Mouse (Mus musculus): ENCODE results near the gene Osgep. TPM values are rescaled to one million over a fixed set of nuclear protein-coding genes. Genes with fewer than 3 reads are reported as not detected.

The Osgep gene
- total and polyA plus RNA-seq, 2 experiments from 2014 or later, result 43.7 to 64.9 TPM

DNA sequence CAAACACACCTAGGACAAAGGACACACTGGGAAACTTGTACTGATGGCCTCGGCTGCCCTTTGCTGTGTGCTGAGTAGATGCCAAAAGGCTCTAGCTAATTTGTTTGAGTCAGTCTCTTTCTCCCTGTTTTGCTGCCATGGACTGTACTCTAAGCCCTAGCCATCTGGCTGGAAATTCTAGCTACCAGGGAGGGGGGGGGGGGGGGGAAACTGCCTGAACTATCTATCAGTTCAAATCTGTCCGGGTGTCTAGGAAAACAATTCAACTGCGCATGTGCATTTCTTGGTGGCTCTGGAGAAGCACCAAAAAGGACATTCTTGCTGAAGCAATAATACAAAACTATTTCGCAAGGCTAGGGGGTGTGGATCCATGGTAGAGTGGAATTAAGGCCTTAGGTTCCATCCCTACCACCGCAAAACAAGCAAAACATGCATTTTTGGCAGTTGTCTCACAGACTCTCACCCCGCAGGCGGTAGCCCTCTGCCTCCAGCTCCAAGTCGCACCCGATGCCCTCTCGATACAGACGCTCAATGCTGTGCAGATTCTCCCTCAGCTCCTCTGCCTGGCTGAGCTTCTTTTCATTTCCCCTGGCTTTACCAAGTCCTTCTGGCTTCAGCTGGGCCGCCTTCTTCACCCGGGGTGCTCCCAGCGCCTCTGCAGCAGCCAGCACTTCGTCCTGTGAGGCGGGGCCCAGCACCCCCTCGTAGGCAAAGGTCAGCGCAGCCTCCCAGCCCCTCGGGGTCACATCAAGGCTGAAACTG lies 28.5 kb downstream of the Osgep start:
- 17% methylated on average over 18 of the region's 19 CpGs for WGBS
- H3K4me2 ChIP-seq (ENCODE audit: low read depth, low read length, poor library complexity, severe bottlenecking), result peak overlapping the region; percentile 85
- H3K27me3 ChIP-seq (ENCODE audit: insufficient read depth, low read length), result no peaks in the 10 kb centered on the region
- H3K27ac ChIP-seq (ENCODE audit: low read depth, low read length), result peak overlapping the region; percentile 21; the same call in 1 of the 2 replicates
- ATAC-seq (ENCODE audit: low FRiP score), result peak; percentile 32
- H3K36me3 ChIP-seq (ENCODE audit: insufficient read depth, low read length), result no peaks in the 10 kb centered on the region
- peak overlapping the region; percentile 62 for H3K9ac ChIP-seq (replicated peaks; ENCODE audit: low read length, poor library complexity, severe bottlenecking)
- no peak for TF ChIP-seq CTCF (IDR thresholded peaks at IDR 0.05)
- H3K4me1 ChIP-seq (ENCODE audit: insufficient read depth, low read length), result no peaks in the 10 kb centered on the region
- peak overlapping the region; percentile 56 for H3K4me3 ChIP-seq (ENCODE audit: low read depth, low read length)
- no peaks in the 10 kb centered on the region for H3K9me3 ChIP-seq (ENCODE audit: low read length)
- peak; percentile 60 for DNase-seq (ENCODE audit: low spot score)

DNA sequence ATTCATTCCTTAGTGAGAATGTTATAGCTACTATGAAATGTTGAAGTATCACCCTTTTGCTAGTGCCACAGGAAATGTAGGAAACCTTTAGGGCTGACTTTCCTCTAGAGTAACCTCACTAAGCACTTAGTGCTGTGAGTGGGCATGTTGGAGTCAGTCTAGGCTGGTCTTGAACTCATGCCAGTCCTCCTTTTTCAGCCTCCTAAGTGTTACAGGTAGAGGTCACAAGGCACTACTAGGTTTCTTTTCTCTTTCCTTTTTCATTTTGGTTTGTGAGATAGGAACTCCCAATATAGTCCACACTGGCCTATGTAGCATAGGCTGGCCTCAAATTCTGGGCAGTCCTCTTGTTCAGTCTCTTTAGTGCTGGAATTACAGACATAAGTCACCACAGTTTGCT lies 29.3 kb downstream of the Osgep start:
- no peaks in the 10 kb centered on the region for H3K9me3 ChIP-seq (ENCODE audit: low read length)

DNA sequence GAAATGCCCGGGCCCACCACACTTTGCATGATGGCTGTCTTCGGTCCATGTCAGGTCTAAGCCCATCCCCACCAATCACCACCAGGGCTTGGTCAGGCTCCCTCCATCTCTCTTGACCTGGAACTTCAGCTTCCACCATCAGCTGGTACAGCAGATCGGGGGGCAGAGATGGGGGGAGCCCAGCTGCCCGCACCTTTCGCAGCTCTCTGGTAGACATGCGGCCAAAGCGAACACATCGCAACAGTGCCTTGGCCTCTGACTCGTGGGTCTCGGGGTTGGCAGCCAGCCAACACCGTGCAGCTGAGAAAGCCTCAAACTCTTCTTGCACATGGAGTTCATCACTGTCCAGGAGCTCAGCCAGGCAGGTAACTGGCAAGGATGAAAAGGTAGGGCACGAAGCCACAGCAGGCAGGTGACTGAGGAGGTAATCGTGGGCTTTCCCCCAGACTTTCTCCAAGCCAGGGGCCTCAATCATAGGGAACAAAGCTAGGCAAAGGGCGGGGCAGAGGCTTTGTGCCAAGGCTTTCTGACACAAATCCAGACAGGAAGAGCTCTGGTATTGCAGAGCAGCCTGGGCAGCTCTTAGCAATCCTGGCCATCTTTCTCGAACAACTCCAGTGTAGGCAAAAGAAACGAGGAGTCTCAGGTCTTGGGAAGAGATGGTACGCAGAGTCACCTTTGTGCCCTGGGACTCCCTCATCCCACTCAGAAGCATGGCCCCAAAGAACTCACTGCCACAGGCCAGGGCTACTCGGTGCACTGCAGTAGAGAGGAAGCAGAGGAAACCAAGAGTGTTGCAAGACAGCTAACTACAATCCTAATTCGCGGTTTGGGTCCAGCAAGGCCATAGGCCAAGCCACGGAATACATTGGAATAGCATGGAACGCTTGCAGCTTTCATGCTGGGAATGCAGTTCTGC lies 31.9 kb downstream of the Osgep start:
- Histone ChIP-seq H3K4me2 (ENCODE audit: low read depth, low read length, poor library complexity, severe bottlenecking) (no peak overlapping the region), H3K9ac (replicated peaks; ENCODE audit: low read length, poor library complexity, severe bottlenecking) (no peak overlapping the region), H3K4me1 (ENCODE audit: insufficient read depth, low read length) (no peaks in the 10 kb centered on the region), H3K27ac (ENCODE audit: low read depth, low read length) (no peak overlapping the region), H3K9me3 (ENCODE audit: low read length) (no peaks in the 10 kb centered on the region), H3K36me3 (ENCODE audit: insufficient read depth, low read length) (no peaks in the 10 kb centered on the region), H3K4me3 (ENCODE audit: low read depth, low read length) (no peak overlapping the region), H3K27me3 (ENCODE audit: insufficient read depth, low read length) (no peaks in the 10 kb centered on the region)
- TF ChIP-seq CTCF (IDR thresholded peaks at IDR 0.05), result no peak
- no peak for ATAC-seq (ENCODE audit: low FRiP score)
- WGBS, result 86% methylated on average over 22 of the region's 22 CpGs
- DNase-seq (ENCODE audit: low spot score), result no peak

More for the DNA sequence above, 29.3 kb downstream of the Osgep start:
- Histone ChIP-seq H3K4me3 (ENCODE audit: low read depth, low read length) (no peak overlapping the region), H3K4me1 (ENCODE audit: insufficient read depth, low read length) (no peaks in the 10 kb centered on the region), H3K9ac (replicated peaks; ENCODE audit: low read length, poor library complexity, severe bottlenecking) (no peak overlapping the region), H3K36me3 (ENCODE audit: insufficient read depth, low read length) (no peaks in the 10 kb centered on the region), H3K4me2 (ENCODE audit: low read depth, low read length, poor library complexity, severe bottlenecking) (no peak overlapping the region), H3K27me3 (ENCODE audit: insufficient read depth, low read length) (no peaks in the 10 kb centered on the region), H3K27ac (ENCODE audit: low read depth, low read length) (no peak overlapping the region)
- DNase-seq (ENCODE audit: low spot score), result no peak
- no peak for ATAC-seq (ENCODE audit: low FRiP score)
- TF ChIP-seq CTCF (IDR thresholded peaks at IDR 0.05), result no peak

DNA sequence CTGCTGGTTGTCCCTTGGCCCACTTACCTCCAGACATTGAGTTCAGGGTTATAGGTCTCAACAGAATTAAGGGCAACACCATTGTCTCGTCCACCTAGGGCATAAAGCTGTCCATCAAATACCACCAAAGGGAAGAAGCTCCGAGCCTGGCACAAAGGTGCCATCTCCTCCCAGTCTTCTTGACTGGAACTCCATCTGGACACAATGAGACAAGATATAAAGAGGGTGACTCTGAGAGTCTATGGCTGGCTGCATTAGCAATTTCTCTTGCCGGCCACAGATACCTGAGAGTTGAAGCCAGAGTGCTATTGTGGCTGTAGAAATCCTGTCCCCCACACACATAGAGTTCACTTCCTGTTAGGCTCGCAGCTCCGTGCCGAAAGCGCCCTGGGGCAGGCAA lies 32.6 kb downstream of the Osgep start:
- H3K4me2 ChIP-seq (ENCODE audit: low read depth, low read length, poor library complexity, severe bottlenecking), result no peak overlapping the region
- no peak for ATAC-seq (ENCODE audit: low FRiP score)
- no peak for TF ChIP-seq CTCF (IDR thresholded peaks at IDR 0.05)
- no peaks in the 10 kb centered on the region for H3K4me1 ChIP-seq (ENCODE audit: insufficient read depth, low read length)
- no peaks in the 10 kb centered on the region for H3K36me3 ChIP-seq (ENCODE audit: insufficient read depth, low read length)
- no peaks in the 10 kb centered on the region for H3K27me3 ChIP-seq (ENCODE audit: insufficient read depth, low read length)
- WGBS, result 89% methylated on average over 7 of the region's 7 CpGs
- no peak overlapping the region for H3K9ac ChIP-seq (replicated peaks; ENCODE audit: low read length, poor library complexity, severe bottlenecking)
- no peak overlapping the region for H3K27ac ChIP-seq (ENCODE audit: low read depth, low read length)
- DNase-seq (ENCODE audit: low spot score), result no peak
- no peaks in the 10 kb centered on the region for H3K9me3 ChIP-seq (ENCODE audit: low read length)
- H3K4me3 ChIP-seq (ENCODE audit: low read depth, low read length), result no peak overlapping the region

DNA sequence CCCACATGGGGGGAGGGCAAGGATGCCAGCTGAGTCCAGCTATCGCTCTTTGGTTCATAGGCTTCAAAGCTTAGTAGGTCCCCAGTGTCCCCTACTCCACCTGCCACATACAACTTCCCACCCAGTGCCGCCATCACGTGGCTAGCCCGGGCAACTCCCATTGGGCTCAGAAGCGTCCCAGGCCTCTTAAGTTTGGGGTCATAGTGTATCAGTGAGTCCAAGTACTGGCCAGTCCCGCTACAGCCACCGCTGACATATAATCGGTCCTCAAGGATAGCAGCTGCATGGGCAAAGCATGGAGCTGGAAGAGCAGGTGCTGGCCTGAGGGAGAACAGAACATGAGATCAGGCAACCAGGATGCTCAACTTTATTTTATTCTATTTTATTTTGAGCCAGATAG lies 33.1 kb downstream of the Osgep start:
- Histone ChIP-seq H3K4me3 (ENCODE audit: low read depth, low read length) (no peak overlapping the region), H3K4me2 (ENCODE audit: low read depth, low read length, poor library complexity, severe bottlenecking) (no peak overlapping the region), H3K9me3 (ENCODE audit: low read length) (no peaks in the 10 kb centered on the region), H3K9ac (replicated peaks; ENCODE audit: low read length, poor library complexity, severe bottlenecking) (no peak overlapping the region), H3K4me1 (ENCODE audit: insufficient read depth, low read length) (no peaks in the 10 kb centered on the region), H3K36me3 (ENCODE audit: insufficient read depth, low read length) (no peaks in the 10 kb centered on the region), H3K27ac (ENCODE audit: low read depth, low read length) (no peak overlapping the region), H3K27me3 (ENCODE audit: insufficient read depth, low read length) (no peaks in the 10 kb centered on the region)
- no peak for TF ChIP-seq CTCF (IDR thresholded peaks at IDR 0.05)
- WGBS, result 95% methylated on average over 8 of the region's 8 CpGs
- ATAC-seq (ENCODE audit: low FRiP score) (no peak), DNase-seq (ENCODE audit: low spot score) (no peak)

Measured in midbrain, postnatal 0 days (tissue).